14 mouse cellular contexts compared by ENCODE assay signal in the genomic region with DNA sequence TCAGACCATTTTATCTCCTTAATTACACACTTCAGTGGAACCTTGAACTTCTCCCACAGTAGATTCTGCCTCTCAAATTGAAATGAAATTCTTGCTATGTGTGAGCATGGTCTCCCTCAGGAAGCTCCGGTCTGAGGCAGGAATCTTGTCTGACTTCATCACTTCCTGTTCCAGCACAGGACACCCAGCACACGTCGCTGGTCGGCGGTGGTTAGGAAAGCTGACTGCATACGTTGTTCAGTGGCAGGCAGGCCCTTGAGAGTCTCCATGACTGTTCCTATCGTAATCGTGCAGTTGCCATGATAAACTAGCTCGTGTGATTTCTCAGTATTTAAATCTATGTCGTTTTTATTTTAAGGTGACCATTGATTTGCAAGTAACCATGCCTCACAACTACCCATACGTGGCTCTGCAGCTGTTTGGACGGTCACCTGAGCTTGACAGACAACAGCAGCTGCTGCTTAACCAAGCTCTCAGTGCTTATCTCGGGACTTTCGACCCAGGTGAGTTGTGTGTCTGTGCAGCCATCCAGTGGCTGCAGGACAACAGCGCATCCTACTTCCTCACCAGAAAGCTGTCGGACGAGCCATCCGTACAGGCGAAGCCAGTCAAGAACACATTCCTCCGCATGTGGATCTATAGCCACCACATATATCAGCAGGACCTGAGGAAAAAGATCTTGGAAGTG. TPM values are rescaled to one million over a fixed set of nuclear protein-coding genes. Genes with fewer than 3 reads are reported as not detected.
DNase-seq lines count a peak whose midpoint lies in the region; ATAC-seq and TF ChIP-seq lines count a peak whose summit lies in the region.
"Had no signal": no experiment of that assay in that cellular context is flagged by ENCODE, and none has a peak within 500 bp of the region (broad histone marks: within the 10 kb centered on the region; RNA-seq: fewer than 3 reads in every experiment).

No protein-coding gene starts in this region.

- no peaks in the 10 kb centered on the region for H3K27me3 ChIP-seq in liver, postnatal 0 days (ENCODE audit: insufficient read depth, low read length)
- H3K27me3 ChIP-seq in liver, embryonic 11.5 days (replicated peaks; ENCODE audit: control insufficient read depth, insufficient read depth, low read length) = no peaks in the 10 kb centered on the region
- H3K27me3 ChIP-seq in ES-Bruce4 (ENCODE audit: control insufficient read depth, insufficient read depth, low read length, poor library complexity, severe bottlenecking) (no peaks in the 10 kb centered on the region), myocyte (ENCODE audit: control insufficient read depth, insufficient read depth, insufficient read length) (no peaks in the 10 kb centered on the region)
- no peaks in the 10 kb centered on the region for H3K27me3 ChIP-seq in forebrain, embryonic 15.5 days
- H3K27me3 ChIP-seq: CH12.LX; embryonic facial prominence, embryonic 15.5 days; hindbrain, embryonic 12.5 days had no signal

- ATAC-seq in liver, postnatal 0 days = no peak
- ATAC-seq in liver, embryonic 11.5 days (replicated peaks; ENCODE audit: low FRiP score) = no peak
- ATAC-seq in forebrain, embryonic 15.5 days (replicated peaks) = no peak

- peak overlapping the region; percentile 7; the same call in 1 of the 2 replicates for H3K4me2 ChIP-seq in liver, postnatal 0 days (ENCODE audit: low read depth, low read length)
- no peak overlapping the region; the same call in 1 of the 2 replicates for H3K4me2 ChIP-seq in liver, embryonic 11.5 days
- H3K4me2 ChIP-seq in myocyte (ENCODE audit: low read depth) = no peak overlapping the region
- no peak overlapping the region for H3K4me2 ChIP-seq in forebrain, embryonic 15.5 days (replicated peaks)

- H3K27ac ChIP-seq in liver, postnatal 0 days (ENCODE audit: low read depth) = no peak overlapping the region
- H3K27ac ChIP-seq in liver, embryonic 11.5 days (ENCODE audit: low read depth, low read length) = no peak overlapping the region
- no peak overlapping the region for H3K27ac ChIP-seq in ES-Bruce4 (ENCODE audit: insufficient read depth, low read length)
- no peak overlapping the region for H3K27ac ChIP-seq in forebrain, embryonic 15.5 days (replicated peaks)
- H3K27ac ChIP-seq: embryonic facial prominence, embryonic 15.5 days; hindbrain, embryonic 12.5 days; stomach, postnatal 0 days had no signal

- H3K36me3 ChIP-seq in liver, postnatal 0 days (replicated peaks; ENCODE audit: insufficient read depth, low read length) = no peaks in the 10 kb centered on the region; the same call in 1 of the 2 replicates
- no peaks in the 10 kb centered on the region for H3K36me3 ChIP-seq in liver, embryonic 11.5 days (ENCODE audit: control insufficient read depth, insufficient read depth, low read length)
- H3K36me3 ChIP-seq in ES-Bruce4 (ENCODE audit: control insufficient read depth, insufficient read depth, low read length, poor library complexity, severe bottlenecking) (peaks cover 6% of the 10 kb centered on the region; the same call in 1 of the 2 replicates), myocyte (ENCODE audit: control insufficient read depth, insufficient read depth) (no peaks in the 10 kb centered on the region)
- peaks cover 7% of the 10 kb centered on the region for H3K36me3 ChIP-seq in forebrain, embryonic 15.5 days

- intact Hi-C loops in heart, postnatal 14 days (cut with DNase I) = loop anchor here (2.0 kb wide), 1 partner anchor 107 kb away; a partner anchor contains a TSS

- no peak for TF ChIP-seq EP300 in liver, postnatal 0 days (IDR thresholded peaks at IDR 0.05; ENCODE audit: low read depth)
- TF ChIP-seq EP300 in ES-Bruce4 (IDR thresholded peaks at IDR 0.05; ENCODE audit: insufficient read depth, low read depth, low read length) = no peak

- 50% methylated on average over 20 of the region's 20 CpGs for WGBS in liver, postnatal 0 days (ENCODE audit: insufficient replicate concordance)
- WGBS in liver, embryonic 11.5 days = 60% methylated on average over 20 of the region's 20 CpGs
- WGBS in forebrain, embryonic 15.5 days = 90% methylated on average over 20 of the region's 20 CpGs

- no peak overlapping the region for H3K4me3 ChIP-seq in liver, postnatal 0 days (ENCODE audit: low read depth, low read length)
- no peak overlapping the region for H3K4me3 ChIP-seq in liver, embryonic 11.5 days (ENCODE audit: low read depth, low read length)
- H3K4me3 ChIP-seq in ES-Bruce4 (ENCODE audit: low read depth, low read length) (no peak overlapping the region), myocyte (no peak overlapping the region)
- no peak overlapping the region for H3K4me3 ChIP-seq in forebrain, embryonic 15.5 days

- TF ChIP-seq POLR2A in ES-Bruce4 (IDR thresholded peaks at IDR 0.05; ENCODE audit: insufficient read depth, low read length) = no peak
- TF ChIP-seq POLR2A in myocyte (IDR thresholded peaks at IDR 0.05; ENCODE audit: insufficient read length, low read depth) = no peak

- 0 out of 2 replicates have a peak, but pooled peaks have one; percentile 3 for TF ChIP-seq CTCF in liver, postnatal 0 days (IDR thresholded peaks at IDR 0.05; ENCODE audit: low read depth)
- TF ChIP-seq CTCF in ES-Bruce4 (IDR thresholded peaks at IDR 0.05; ENCODE audit: low read depth, low read length) = peak; percentile 7

- no peak overlapping the region for H3K9ac ChIP-seq in liver, postnatal 0 days (replicated peaks)
- H3K9ac ChIP-seq in liver, embryonic 11.5 days (ENCODE audit: low read depth, low read length) = no peak overlapping the region
- H3K9ac ChIP-seq in ES-Bruce4 (ENCODE audit: low read depth, poor library complexity, severe bottlenecking) = no peak overlapping the region
- no peak overlapping the region for H3K9ac ChIP-seq in forebrain, embryonic 15.5 days (replicated peaks)
- H3K9ac ChIP-seq: embryonic facial prominence, embryonic 15.5 days; forebrain, postnatal 0 days; hindbrain, embryonic 12.5 days had no signal

- peak; percentile 88 for DNase-seq in heart, adult 11 months
- no peak for DNase-seq in heart, postnatal 14 days
- DNase-seq in liver, postnatal 0 days = no peak
- DNase-seq in liver, embryonic 11.5 days (ENCODE audit: low spot score) = no peak
- DNase-seq in cerebellum, postnatal 4 days (ENCODE audit: low spot score in 2 of 2) = no peak

- H3K9me3 ChIP-seq in liver, postnatal 0 days (ENCODE audit: low read length) = no peaks in the 10 kb centered on the region
- H3K9me3 ChIP-seq in liver, embryonic 11.5 days (ENCODE audit: control insufficient read depth, low read length) = no peaks in the 10 kb centered on the region
- no peaks in the 10 kb centered on the region for H3K9me3 ChIP-seq in ES-Bruce4 (replicated peaks; ENCODE audit: control insufficient read depth, insufficient read depth, low read length, poor library complexity, severe bottlenecking)
- H3K9me3 ChIP-seq in forebrain, embryonic 15.5 days = no peaks in the 10 kb centered on the region
- H3K9me3 ChIP-seq: embryonic facial prominence, embryonic 15.5 days; hindbrain, embryonic 12.5 days had no signal

- no peak overlapping the region for H3ac ChIP-seq in myocyte (ENCODE audit: control insufficient read depth, insufficient read length)

- H3K79me2 ChIP-seq in myocyte (ENCODE audit: control insufficient read depth, insufficient read depth) = peaks cover 9% of the 10 kb centered on the region

- H3K4me1 ChIP-seq in liver, postnatal 0 days (ENCODE audit: insufficient read depth) = peaks cover 19% of the 10 kb centered on the region
- H3K4me1 ChIP-seq in liver, embryonic 11.5 days (replicated peaks; ENCODE audit: control insufficient read depth, insufficient read depth, low read length) = peaks cover 3% of the 10 kb centered on the region; the same call in 1 of the 2 replicates
- no peaks in the 10 kb centered on the region for H3K4me1 ChIP-seq in ES-Bruce4 (ENCODE audit: control insufficient read depth, insufficient read depth, low read length)
- H3K4me1 ChIP-seq in forebrain, embryonic 15.5 days = peaks cover 19% of the 10 kb centered on the region

TF ChIP-seq in myocyte, 11 proteins besides CTCF, POLR2A, EP300 and RAD21:
- TF ChIP-seq MYOD1 (IDR thresholded peaks at IDR 0.05; ENCODE audit: control insufficient read depth in 1 of 3, insufficient read length in 2 of 3, low read depth in 2 of 3) (peak in 2 of 3 experiments; percentile 43 to 72), SRF (IDR thresholded peaks at IDR 0.05; ENCODE audit: control insufficient read depth, insufficient read length, low read depth) (no peak)

RNA-seq across cellular contexts. Expression of a gene that starts 2.0 kb away (rescaled TPM):
- total RNA-seq in heart, postnatal 14 days (2021) = under 1 TPM; 0.76 to 0.83 TPM
- 1.2 and 1.4 TPM in 2 replicates for polyA plus RNA-seq in liver, postnatal 0 days (2015; fragmentation: Nextera tagmentation; extraction: Ambion mirVana)
- polyA plus RNA-seq in liver, embryonic 11.5 days (2014; fragmentation: Nextera tagmentation; extraction: Ambion mirVana) = 2.4 and 2.5 TPM in 2 replicates
- 6.9 and 7.4 TPM in 2 replicates for polyA plus RNA-seq in ES-Bruce4 (2011; ENCODE audit: insufficient read depth, insufficient read length, low read depth, missing spikeins)
- 2.1 TPM for polyA plus RNA-seq in myocyte (2012; fragmentation: generic; extraction: Trizol)
- polyA plus RNA-seq in forebrain, embryonic 15.5 days (2015; fragmentation: Nextera tagmentation; extraction: Ambion mirVana) = 8.6 and 10.2 TPM in 2 replicates
- total RNA-seq: liver, adult 2 months had no signal
- polyA plus RNA-seq: liver, adult 2 months had no signal

RNA-seq across cellular contexts. Expression of a gene that starts 2.1 kb away (rescaled TPM):
- total RNA-seq in heart, postnatal 14 days (2021) = 1 to 10 TPM; 5.8 to 8.9 TPM
- polyA plus RNA-seq in liver, postnatal 0 days (2015; fragmentation: Nextera tagmentation; extraction: Ambion mirVana) = 26.5 and 28.2 TPM in 2 replicates
- polyA plus RNA-seq in liver, embryonic 11.5 days (2014; fragmentation: Nextera tagmentation; extraction: Ambion mirVana) = 25.9 and 28.3 TPM in 2 replicates
- 28.1 and 34.3 TPM in 2 replicates for polyA plus RNA-seq in ES-Bruce4 (2011; ENCODE audit: insufficient read depth, insufficient read length, low read depth, missing spikeins)
- polyA plus RNA-seq in myocyte (2012; fragmentation: generic; extraction: Trizol) = 8.5 TPM
- polyA plus RNA-seq in forebrain, embryonic 15.5 days (2015; fragmentation: Nextera tagmentation; extraction: Ambion mirVana) = 41.5 and 42.1 TPM in 2 replicates
